Mouse (Mus musculus) midbrain, postnatal 0 days (tissue): Measurements from ENCODE around the gene Themis3. TPM values are rescaled to one million over a fixed set of nuclear protein-coding genes. Genes with fewer than 3 reads are reported as not detected.

Experiments
- ATAC-seq: fragments of 200-750 bp; cut with Nextera tagmentation; 2 replicates; pipeline ENCODE4 v1.8.0; 2017; ENCODE audit warnings: moderate number of reproducible peaks, mild to moderate bottlenecking, moderate TSS enrichment, moderate library complexity; ENCODE audit not compliant: low FRiP score
- DNase-seq: peaks from one replicate; pipeline ENCODE4 v3.0.0-alpha.2; 2015; ENCODE audit warnings: low spot score
- H3K27ac ChIP-seq: fragments of 300-500 bp; sonication (generic); 2 replicates; pipeline ENCODE4 v1.5.1; 2014; ENCODE audit warnings: low read depth, mild to moderate bottlenecking, low read length, mixed read lengths
- H3K27me3 ChIP-seq: fragments of 300-500 bp; sonication (generic); 2 replicates; pipeline ENCODE4 v1.6.1; 2014; ENCODE audit warnings: low read length, control low read depth, mixed read lengths; ENCODE audit not compliant: insufficient read depth
- H3K36me3 ChIP-seq: fragments of 300-500 bp; sonication (generic); 2 replicates; pipeline ENCODE4 v1.6.1; 2014; ENCODE audit warnings: low read length, control low read depth, mixed read lengths; ENCODE audit not compliant: insufficient read depth
- H3K4me1 ChIP-seq: fragments of 300-500 bp; sonication (generic); 2 replicates; pipeline ENCODE4 v1.6.1; 2014; ENCODE audit warnings: mild to moderate bottlenecking, control low read depth, antibody characterized with exemption, low read length, mixed read lengths; ENCODE audit not compliant: insufficient read depth
- H3K4me2 ChIP-seq: fragments of 300-500 bp; sonication (generic); 2 replicates; pipeline ENCODE4 v1.6.1; 2014; ENCODE audit warnings: low read depth, mild to moderate bottlenecking, low read length, mixed read lengths; ENCODE audit not compliant: poor library complexity, severe bottlenecking
- H3K4me3 ChIP-seq: fragments of 300-500 bp; sonication (generic); 2 replicates; pipeline ENCODE4 v1.5.1; 2014; ENCODE audit warnings: low read depth, mild to moderate bottlenecking, low read length, moderate library complexity
- H3K9ac ChIP-seq: fragments of 300-500 bp; sonication (generic); replicated peaks from 2 replicates; pipeline ENCODE4 v1.6.1; 2014; ENCODE audit warnings: mild to moderate bottlenecking, low read length, moderate library complexity, mixed read lengths; ENCODE audit not compliant: poor library complexity, severe bottlenecking
- H3K9me3 ChIP-seq: fragments of 300-500 bp; sonication (generic); 2 replicates; pipeline ENCODE4 v1.6.1; 2016; ENCODE audit warnings: low read length, control low read depth
- CTCF ChIP-seq: IDR thresholded peaks from 2 replicates; pipeline ENCODE4 v1.5.1; 2016; ENCODE audit warnings: antibody characterized with exemption, mild to moderate bottlenecking
- WGBS: fragments of 180-500 bp; shearing (Covaris S2); extraction: QIAGEN DNeasy Blood & Tissue Kit; methylation state at CpG from one replicate; pipeline ENCODE4 v1.1.7; 2014; 5-methylcytosine and 5-hydroxymethylcytosine counted together
- polyA plus RNA-seq: library from polyadenylated mRNA; unstranded; fragments of >200 nt; fragmentation: Nextera tagmentation; extraction: Ambion mirVana; gene quantifications from 2 replicates; pipeline ENCODE4 v1.2.1, GENCODE M21; 2015
- total RNA-seq: library from RNA; depleted of rRNA; stranded (reverse); fragments of >200 nt; gene quantifications from 2 replicates; pipeline ENCODE4 v1.2.3, GENCODE M21; 2014

The Themis3 gene
- total and polyA plus RNA-seq, 2 experiments from 2014 or later, result not detected

DNA sequence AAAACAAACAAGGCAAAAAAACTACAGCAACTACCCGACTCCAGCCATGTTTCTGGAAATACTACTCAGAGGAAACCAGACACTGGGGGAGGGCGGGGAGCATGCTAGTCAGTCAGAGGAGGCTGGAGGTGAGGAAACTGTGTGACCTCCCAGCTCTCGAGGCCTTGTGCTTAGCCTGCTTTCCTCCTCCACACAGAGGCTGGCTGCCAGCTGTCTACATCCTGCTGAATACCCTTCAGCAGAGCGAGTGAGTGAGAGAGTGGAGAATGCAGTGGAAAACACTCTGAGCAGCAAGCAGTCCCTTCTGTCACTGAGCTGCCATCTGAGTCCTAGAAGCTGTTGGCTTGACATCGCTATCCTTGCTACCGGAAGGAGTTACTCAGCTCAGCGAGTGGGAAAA lies 30.2 kb downstream of the Themis3 start:
- TF ChIP-seq CTCF, result no peak
- H3K4me3 ChIP-seq, result no peak overlapping the region
- H3K4me1 ChIP-seq, result no peaks in the 10 kb centered on the region
- WGBS, result 67% methylated on average over 7 of the region's 7 CpGs
- H3K4me2 ChIP-seq, result no peak overlapping the region
- no peaks in the 10 kb centered on the region for H3K9me3 ChIP-seq
- H3K36me3 ChIP-seq, result no peaks in the 10 kb centered on the region
- no peak overlapping the region for H3K9ac ChIP-seq
- H3K27me3 ChIP-seq, result no peaks in the 10 kb centered on the region
- DNase-seq (peak; percentile 12), ATAC-seq (no peak)
- no peak overlapping the region for H3K27ac ChIP-seq

DNA sequence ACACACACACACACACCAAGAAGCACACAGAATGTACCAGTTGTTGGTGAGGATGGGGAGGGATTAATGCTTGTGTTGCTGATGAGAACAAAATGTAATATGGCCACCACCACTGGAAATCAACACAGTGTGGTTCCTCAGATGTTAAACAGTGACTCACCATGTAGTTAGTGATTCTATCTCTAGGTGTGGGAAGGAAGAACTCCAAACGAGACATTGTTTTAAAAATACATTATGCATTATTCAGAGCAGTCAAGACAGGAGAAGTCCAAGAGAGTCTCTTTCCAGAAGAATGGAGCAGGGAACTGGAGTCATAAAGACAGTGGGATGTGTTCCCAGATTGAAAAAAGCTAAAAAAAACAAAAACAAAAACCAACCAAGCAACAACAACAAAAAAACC lies 30.9 kb downstream of the Themis3 start:
- no peak overlapping the region for H3K27ac ChIP-seq
- TF ChIP-seq CTCF, result no peak
- 68% methylated on average over 1 of the region's 1 CpGs for WGBS
- no peak overlapping the region for H3K4me2 ChIP-seq
- no peaks in the 10 kb centered on the region for H3K4me1 ChIP-seq
- ATAC-seq (no peak), DNase-seq (no peak)
- no peaks in the 10 kb centered on the region for H3K27me3 ChIP-seq
- no peaks in the 10 kb centered on the region for H3K36me3 ChIP-seq
- no peaks in the 10 kb centered on the region for H3K9me3 ChIP-seq
- no peak overlapping the region for H3K9ac ChIP-seq
- H3K4me3 ChIP-seq, result no peak overlapping the region

DNA sequence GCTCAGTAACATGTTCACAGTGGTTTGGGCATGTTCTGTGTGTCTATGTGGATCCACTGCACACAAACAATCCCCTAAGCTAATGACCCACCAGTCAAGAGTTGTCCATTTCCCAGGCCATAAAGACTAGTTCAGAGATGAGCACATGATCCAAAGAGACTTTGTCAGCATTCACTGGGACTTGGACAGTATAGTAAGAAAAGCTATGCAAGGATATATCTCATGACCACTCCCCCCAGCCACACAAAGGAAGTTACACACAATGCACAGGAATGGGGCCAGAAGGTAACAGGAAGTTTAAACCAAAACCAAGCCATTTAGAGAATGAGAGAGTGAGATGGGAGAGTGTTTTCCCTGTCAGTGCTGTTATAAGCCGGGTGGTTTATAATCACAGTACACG lies 33.0 kb downstream of the Themis3 start:
- H3K27me3 ChIP-seq, result no peaks in the 10 kb centered on the region
- 78% methylated on average over 2 of the region's 2 CpGs for WGBS
- TF ChIP-seq CTCF, result no peak
- H3K36me3 ChIP-seq, result no peaks in the 10 kb centered on the region
- H3K9ac ChIP-seq, result no peak overlapping the region
- no peak for ATAC-seq
- no peak overlapping the region for H3K4me2 ChIP-seq
- no peak overlapping the region for H3K27ac ChIP-seq
- H3K9me3 ChIP-seq, result no peaks in the 10 kb centered on the region
- H3K4me3 ChIP-seq, result no peak overlapping the region
- no peaks in the 10 kb centered on the region for H3K4me1 ChIP-seq
- no peak for DNase-seq

GRCm38 (mm10) chr17:66558404-66559317 lies 35.8 kb downstream of the Themis3 start:
- no peaks in the 10 kb centered on the region for H3K9me3 ChIP-seq
- TF ChIP-seq CTCF, result peak; percentile 33
- 83% methylated on average over 17 of the region's 17 CpGs for WGBS
- H3K27ac ChIP-seq, result no peak overlapping the region
- no peaks in the 10 kb centered on the region for H3K27me3 ChIP-seq
- no peaks in the 10 kb centered on the region for H3K36me3 ChIP-seq
- H3K4me2 ChIP-seq, result no peak overlapping the region
- ATAC-seq (no peak), DNase-seq (no peak)
- H3K9ac ChIP-seq, result no peak overlapping the region
- H3K4me1 ChIP-seq, result no peaks in the 10 kb centered on the region
- no peak overlapping the region for H3K4me3 ChIP-seq

GRCm38 (mm10) chr17:66552690-66553089 lies 41.7 kb downstream of the Themis3 start:
- Histone ChIP-seq H3K9ac (no peak overlapping the region), H3K4me2 (no peak overlapping the region), H3K4me3 (no peak overlapping the region), H3K36me3 (no peaks in the 10 kb centered on the region), H3K27me3 (no peaks in the 10 kb centered on the region), H3K27ac (no peak overlapping the region), H3K9me3 (no peaks in the 10 kb centered on the region), H3K4me1 (no peaks in the 10 kb centered on the region)
- no peak for DNase-seq
- 79% methylated on average over 4 of the region's 4 CpGs for WGBS
- no peak for ATAC-seq
- TF ChIP-seq CTCF, result no peak

GRCm38 (mm10) chr17:66550486-66550885 lies 43.9 kb downstream of the Themis3 start:
- ATAC-seq (no peak), DNase-seq (no peak)
- no peak overlapping the region for H3K4me3 ChIP-seq
- no peak overlapping the region for H3K4me2 ChIP-seq
- H3K4me1 ChIP-seq, result no peaks in the 10 kb centered on the region
- no peaks in the 10 kb centered on the region for H3K27me3 ChIP-seq
- H3K27ac ChIP-seq, result no peak overlapping the region
- 90% methylated on average over 5 of the region's 5 CpGs for WGBS
- no peak for TF ChIP-seq CTCF
- no peaks in the 10 kb centered on the region for H3K36me3 ChIP-seq
- H3K9ac ChIP-seq, result no peak overlapping the region
- H3K9me3 ChIP-seq, result no peaks in the 10 kb centered on the region
